Mouse (Mus musculus) embryo, embryonic 10.5 days (tissue): ENCODE results near the gene Tppp3.

Experiments
- DNase-seq: peaks from one replicate; pipeline ENCODE4 v3.0.0-alpha.2; 2015; ENCODE audit warnings: low spot score

Gene Tppp3

GRCm38 (mm10) chr8:105471314-105472015, at the start of gene Tppp3:
Tppp3 (minus strand) TSS chr8:105471526.
- peak; percentile 98 for DNase-seq

- DNase-seq, result peak; percentile 69
These were observed 49.7 kb upstream of the Tppp3 start for GRCm38 (mm10) chr8:105521061-105521460.

DNA sequence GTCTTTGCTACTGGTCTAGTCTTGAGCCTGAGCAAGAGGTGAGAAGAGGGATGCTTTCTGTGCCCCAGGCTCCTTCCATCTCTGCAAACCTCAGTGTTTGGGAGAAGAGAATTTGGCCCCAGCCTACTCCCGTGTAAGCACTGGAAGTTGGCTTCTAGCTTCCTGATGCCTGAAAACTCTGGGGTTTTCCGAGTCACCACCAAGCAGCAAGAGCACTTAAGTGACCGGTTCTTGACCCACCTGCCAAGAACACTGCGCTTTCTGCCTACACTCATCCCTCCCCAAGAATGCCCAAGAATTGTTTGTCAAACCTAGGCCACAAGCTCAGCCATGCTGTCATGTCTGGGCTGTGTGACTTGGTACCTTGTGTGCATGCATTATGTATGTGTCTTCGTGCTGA, 49.2 kb upstream of the Tppp3 start:
- DNase-seq, result no peak

- peak; percentile 76 for DNase-seq
These were observed 48.3 kb upstream of the Tppp3 start for GRCm38 (mm10) chr8:105519591-105519990.

- DNase-seq, result peak; percentile 74
These were observed 47.3 kb upstream of the Tppp3 start, which contains the start of gene Hsd11b2 for GRCm38 (mm10) chr8:105518436-105519313. Hsd11b2 (plus strand) TSS chr8:105518755.

DNA sequence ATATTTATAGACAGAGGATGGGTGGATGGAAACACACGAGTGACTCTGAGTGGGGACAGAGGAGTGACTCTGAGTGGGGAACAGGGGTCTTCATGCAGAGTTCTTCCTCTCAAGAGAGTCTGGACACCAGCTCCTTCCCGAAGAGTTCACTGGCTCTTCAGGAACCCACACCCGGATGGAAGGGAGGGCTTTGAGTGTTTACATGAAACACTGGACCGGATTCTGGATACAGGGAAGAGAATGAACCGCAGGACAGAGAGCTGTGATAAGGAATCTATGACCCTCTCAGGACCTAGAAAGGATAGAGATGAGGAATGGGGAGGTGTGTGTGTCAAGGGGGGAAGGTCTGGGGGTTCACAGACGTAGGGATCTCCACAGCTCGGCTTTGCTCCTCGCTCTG, 46.0 kb upstream of the Tppp3 start:
- DNase-seq, result no peak

GRCm38 (mm10) chr8:105516018-105516645, 44.8 kb upstream of the Tppp3 start:
- peak; percentile 93 for DNase-seq

DNA sequence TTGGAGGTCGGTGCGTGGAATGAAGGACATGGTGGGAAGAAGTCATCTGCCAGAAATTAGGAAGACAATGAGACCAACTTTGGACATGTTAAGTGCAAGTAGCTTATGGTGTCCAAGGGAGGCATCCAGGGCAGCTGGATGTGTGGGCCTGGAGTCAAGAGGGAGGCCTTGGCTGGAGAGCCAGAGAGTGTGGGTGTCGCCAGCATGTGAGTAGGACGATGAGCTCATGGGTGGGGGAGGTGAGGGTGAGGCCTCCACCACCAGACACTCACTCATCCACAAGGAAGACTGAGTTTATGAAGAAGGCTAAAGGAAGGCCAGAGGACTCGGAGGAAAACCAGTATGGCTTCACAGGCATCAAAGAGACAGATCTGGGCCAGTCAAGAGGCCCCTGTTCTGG, 43.3 kb upstream of the Tppp3 start:
- no peak for DNase-seq

- DNase-seq, result no peak
These were observed 42.9 kb upstream of the Tppp3 start for GRCm38 (mm10) chr8:105514194-105514593.

GRCm38 (mm10) chr8:105509997-105510735, 38.8 kb upstream of the Tppp3 start:
- no peak for DNase-seq

GRCm38 (mm10) chr8:105508758-105509157, 37.4 kb upstream of the Tppp3 start:
- no peak for DNase-seq

GRCm38 (mm10) chr8:105506977-105507376, 35.7 kb upstream of the Tppp3 start:
- no peak for DNase-seq

GRCm38 (mm10) chr8:105504617-105505016, 33.3 kb upstream of the Tppp3 start:
- DNase-seq, result no peak

DNA sequence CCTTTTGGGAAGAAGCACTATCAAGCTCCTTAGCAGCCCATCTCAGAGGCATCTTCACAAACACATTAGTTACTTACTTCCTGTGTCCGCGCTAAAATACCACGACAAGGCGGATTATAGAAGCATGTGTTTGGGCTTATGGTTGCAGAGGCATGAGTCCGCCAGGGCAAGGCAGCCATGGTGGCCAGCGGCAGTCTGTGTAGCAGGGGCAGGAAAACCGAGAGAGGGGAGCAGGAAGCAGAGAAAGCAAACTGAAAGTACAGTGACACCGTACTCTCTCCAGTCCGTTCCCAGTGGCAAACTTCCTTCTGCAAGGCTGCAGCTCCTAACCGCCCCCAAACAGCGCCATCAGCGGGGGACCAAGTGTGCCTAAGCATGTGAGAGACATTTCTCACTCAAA, 28.5 kb upstream of the Tppp3 start:
- DNase-seq, result no peak

DNA sequence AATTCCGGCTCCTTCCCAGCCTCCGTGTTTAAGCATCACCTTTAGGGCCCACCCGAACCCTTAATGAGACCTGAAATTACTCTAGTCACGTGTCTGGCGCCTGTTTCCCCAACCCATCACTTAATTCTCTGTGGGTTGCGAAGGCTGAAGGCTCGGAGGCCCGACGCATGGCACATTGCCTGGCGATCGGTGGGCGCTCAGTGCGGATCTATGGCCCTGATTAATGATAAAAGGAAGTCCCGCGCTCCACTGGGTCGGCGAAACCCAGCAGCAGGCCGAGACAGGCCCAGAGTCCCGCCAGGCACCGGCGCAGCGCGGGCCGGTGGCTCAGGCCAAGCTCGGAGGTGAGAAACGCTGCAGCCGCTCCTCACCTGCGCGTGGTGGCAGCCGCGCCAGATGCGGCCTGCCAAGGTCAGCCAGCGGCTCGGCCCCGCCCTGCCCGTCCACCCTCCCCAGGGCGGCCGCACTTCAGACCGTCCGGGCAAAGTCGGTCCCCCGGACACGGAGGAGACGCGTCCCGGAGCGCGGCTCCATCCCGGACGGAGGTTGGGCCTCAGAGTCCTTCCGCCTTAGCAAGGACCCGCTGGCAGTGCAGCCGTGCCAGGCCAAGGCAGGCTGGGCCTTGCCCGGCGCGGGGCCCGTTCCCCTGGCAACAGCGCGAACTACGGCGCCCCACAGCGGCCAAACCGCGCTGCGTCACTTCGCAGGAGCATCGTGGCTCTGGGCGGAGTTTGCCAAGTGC, 25.3 kb upstream of the Tppp3 start, which contains the start of gene Zdhhc1:
TSS of gene Zdhhc1 (minus strand) at position 464 of the 742 bp plus-strand sequence.
- DNase-seq, result peak; percentile 89

DNA sequence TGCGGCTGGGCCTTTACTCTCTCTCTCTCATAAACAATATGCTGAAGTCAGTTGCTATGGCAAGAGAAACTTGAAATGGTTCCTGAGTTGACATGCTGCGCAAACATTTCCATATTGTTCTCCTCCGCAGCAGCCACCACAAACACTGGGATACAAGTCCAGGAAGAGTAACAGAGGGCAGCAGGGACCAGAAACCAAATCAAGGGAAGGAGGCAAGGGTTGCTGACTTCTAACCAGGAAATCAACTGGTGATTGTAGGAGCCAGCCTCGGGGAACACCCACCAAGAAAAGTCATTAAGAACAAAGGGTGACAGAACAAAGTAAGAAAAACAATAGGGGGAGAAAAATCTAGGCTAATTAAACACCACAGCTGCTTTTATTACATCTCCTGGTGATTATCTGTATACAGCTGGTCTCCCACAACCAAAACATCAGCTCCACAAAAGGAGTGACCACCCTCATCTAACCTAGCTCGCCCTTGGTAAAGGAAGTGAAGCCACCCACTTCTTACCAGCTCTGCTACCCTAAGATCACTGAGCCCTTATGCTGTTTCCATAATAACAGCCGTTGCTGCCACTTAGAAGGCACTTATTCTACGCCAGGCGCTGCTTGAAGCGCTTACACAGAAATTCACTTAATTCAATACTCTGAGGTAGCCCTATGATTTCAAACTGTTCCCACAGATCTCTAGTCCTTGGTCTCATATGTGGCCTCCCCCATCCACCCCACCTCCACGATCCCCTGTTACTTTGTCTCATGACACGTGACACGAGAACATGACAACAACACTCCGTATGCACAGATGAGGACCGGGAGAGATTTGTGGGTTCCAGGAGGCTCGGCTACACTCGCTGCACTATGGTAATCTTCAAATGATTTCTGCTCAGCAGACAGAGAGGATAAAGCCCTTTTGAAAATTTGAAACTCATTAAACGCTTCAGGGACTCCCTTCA, 24.3 kb upstream of the Tppp3 start:
- DNase-seq, result no peak

DNA sequence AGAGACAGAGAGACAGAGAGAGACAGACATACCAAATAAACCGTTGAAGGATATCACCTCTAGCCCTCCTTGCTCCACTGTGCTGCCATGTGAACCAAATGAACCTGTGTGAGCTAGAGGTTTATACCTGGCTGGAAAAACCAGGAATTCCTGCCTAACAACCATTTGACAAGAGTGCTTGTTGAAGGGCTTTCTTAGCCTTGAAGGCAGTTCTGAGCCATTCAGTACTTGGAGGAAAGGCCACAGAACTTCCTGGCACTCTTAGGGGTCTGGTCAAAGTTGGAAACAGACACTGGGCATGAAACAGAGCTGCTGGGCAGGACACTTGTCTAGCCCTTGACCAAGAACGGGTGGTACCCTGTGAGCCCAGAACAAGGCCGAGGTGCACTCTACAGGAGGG, 23.2 kb upstream of the Tppp3 start:
- no peak for DNase-seq

DNA sequence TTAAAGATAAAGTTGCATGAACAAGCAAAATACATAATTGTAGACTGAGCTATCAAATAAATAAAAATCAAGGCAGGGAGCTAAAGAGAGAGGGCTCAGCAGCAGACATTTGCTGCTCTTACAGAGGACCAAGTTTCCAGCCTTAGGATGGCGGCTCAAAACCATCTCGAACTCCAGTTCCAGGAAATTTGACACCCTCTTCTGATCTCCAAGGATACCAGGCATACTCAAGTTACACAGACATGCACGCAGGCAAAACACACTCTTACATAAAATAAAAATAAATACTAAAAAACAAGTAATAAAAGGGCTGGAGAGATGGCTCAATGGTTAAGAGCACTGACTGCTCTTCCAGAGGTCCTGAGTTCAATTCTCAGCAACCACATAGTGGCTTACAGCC, 22.2 kb upstream of the Tppp3 start:
- no peak for DNase-seq

- no peak for DNase-seq
These were observed 18.0 kb upstream of the Tppp3 start for GRCm38 (mm10) chr8:105489281-105489680.

DNA sequence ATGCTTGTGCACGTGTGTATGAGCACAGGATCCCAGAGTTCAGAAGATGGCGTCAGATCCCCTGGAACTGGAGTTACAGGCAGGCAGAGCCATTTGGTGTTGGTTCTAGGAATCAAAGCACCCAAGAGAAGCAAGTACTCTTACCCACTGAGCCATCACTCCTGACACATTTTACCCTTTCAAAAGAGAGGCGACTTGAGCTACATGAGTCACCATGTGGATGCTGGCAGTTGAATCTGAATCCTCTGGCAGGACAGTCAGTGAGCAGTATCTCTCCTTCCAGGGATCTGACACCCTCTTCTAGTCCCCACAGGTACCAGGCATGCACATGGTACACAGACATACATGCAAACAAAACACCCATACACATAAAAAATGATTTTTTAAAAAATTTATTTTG, 16.8 kb upstream of the Tppp3 start:
- no peak for DNase-seq
